Mouse (Mus musculus) splenic B cell, adult 2 months (primary cell): ENCODE measurements around the gene Hoxa2.

ENCODE experiments used
- DNase-seq: peaks from one replicate; pipeline ENCODE4 v3.0.0-alpha.2; 2011; ENCODE audit warnings: low read depth, low spot score
- H3K27me3 ChIP-seq: 2 replicates; pipeline ENCODE4 v1.6.1; 2012; ENCODE audit warnings: mild to moderate bottlenecking, low read length, moderate library complexity, mixed read lengths; ENCODE audit not compliant: control insufficient read depth, poor library complexity, insufficient read depth, severe bottlenecking
- H3K36me3 ChIP-seq: 2 replicates; pipeline ENCODE4 v1.6.1; 2012; ENCODE audit warnings: mild to moderate bottlenecking, low read length, moderate library complexity, mixed read lengths; ENCODE audit not compliant: control insufficient read depth, poor library complexity, insufficient read depth, severe bottlenecking

Hoxa2 gene

GRCm38 (mm10) chr6:52164626-52165440, at the start of gene Hoxa2:
Hoxa2 (minus strand) TSS chr6:52164831.
- Histone ChIP-seq H3K36me3 (no peaks in the 10 kb centered on the region), H3K27me3 (peaks cover 4% of the 10 kb centered on the region)
- DNase-seq = no peak

- peaks cover 6% of the 10 kb centered on the region for H3K27me3 ChIP-seq
- DNase-seq = no peak
- no peaks in the 10 kb centered on the region for H3K36me3 ChIP-seq
Observed at GRCm38 (mm10) chr6:52214271-52214670, 49.6 kb upstream of the Hoxa2 start.

- DNase-seq = no peak
- H3K27me3 ChIP-seq = peaks cover 6% of the 10 kb centered on the region
Observed at GRCm38 (mm10) chr6:52213119-52213986, 48.7 kb upstream of the Hoxa2 start, which contains the start of the genes Hoxa3 and Gm28308. Hoxa3 (minus strand) TSS chr6:52213336. Gm28308 (minus strand) TSS chr6:52213339.

GRCm38 (mm10) chr6:52212556-52213118, 48.0 kb upstream of the Hoxa2 start:
- no peak for DNase-seq
- peaks cover 4% of the 10 kb centered on the region for H3K27me3 ChIP-seq
- H3K36me3 ChIP-seq = no peaks in the 10 kb centered on the region

More at GRCm38 (mm10) chr6:52213119-52213986, 48.7 kb upstream of the Hoxa2 start, which contains the start of the genes Hoxa3 and Gm28308:
- H3K36me3 ChIP-seq = no peaks in the 10 kb centered on the region

GRCm38 (mm10) chr6:52211961-52212360, 47.3 kb upstream of the Hoxa2 start:
- H3K36me3 ChIP-seq = no peaks in the 10 kb centered on the region
- no peak for DNase-seq

GRCm38 (mm10) chr6:52211170-52211935, 46.7 kb upstream of the Hoxa2 start:
- peak; percentile 78 for DNase-seq
- Histone ChIP-seq H3K27me3 (peaks cover 4% of the 10 kb centered on the region), H3K36me3 (no peaks in the 10 kb centered on the region)

More at GRCm38 (mm10) chr6:52211961-52212360, 47.3 kb upstream of the Hoxa2 start:
- peaks cover 4% of the 10 kb centered on the region for H3K27me3 ChIP-seq

- DNase-seq = no peak
Observed at GRCm38 (mm10) chr6:52209685-52210046, 45.0 kb upstream of the Hoxa2 start.

GRCm38 (mm10) chr6:52208868-52209684, 44.4 kb upstream of the Hoxa2 start:
- peaks cover 4% of the 10 kb centered on the region for H3K27me3 ChIP-seq
- no peaks in the 10 kb centered on the region for H3K36me3 ChIP-seq
- peak; percentile 15 for DNase-seq

More at GRCm38 (mm10) chr6:52209685-52210046, 45.0 kb upstream of the Hoxa2 start:
- Histone ChIP-seq H3K36me3 (no peaks in the 10 kb centered on the region), H3K27me3 (peaks cover 4% of the 10 kb centered on the region)

- Histone ChIP-seq H3K27me3 (peaks cover 2% of the 10 kb centered on the region), H3K36me3 (no peaks in the 10 kb centered on the region)
- peak; percentile 11 for DNase-seq
Observed at GRCm38 (mm10) chr6:52208072-52208867, 43.6 kb upstream of the Hoxa2 start, which contains the start of gene Hoxa6. Hoxa6 (minus strand) TSS chr6:52208722.

- no peak for DNase-seq
Observed at GRCm38 (mm10) chr6:52207684-52207976, 43.0 kb upstream of the Hoxa2 start.

GRCm38 (mm10) chr6:52206882-52207683, 42.5 kb upstream of the Hoxa2 start:
- H3K36me3 ChIP-seq = no peaks in the 10 kb centered on the region
- peaks cover 2% of the 10 kb centered on the region for H3K27me3 ChIP-seq
- no peak for DNase-seq

More at GRCm38 (mm10) chr6:52207684-52207976, 43.0 kb upstream of the Hoxa2 start:
- no peaks in the 10 kb centered on the region for H3K36me3 ChIP-seq
- peaks cover 2% of the 10 kb centered on the region for H3K27me3 ChIP-seq
